8 mouse cellular contexts compared by ENCODE assay signal in genomic region chr17:34152923-34153322, GRCm38 (mm10). TPM values are rescaled to one million over a fixed set of nuclear protein-coding genes. Genes with fewer than 3 reads are reported as not detected.
A peak's percentile ranks its signal among the peaks of the same experiment; 100 is the strongest.
DNase-seq lines count a peak whose midpoint lies in the region; ATAC-seq and TF ChIP-seq lines count a peak whose summit lies in the region.
"Had no signal": no experiment of that assay in that cellular context is flagged by ENCODE, and none has a peak within 500 bp of the region (broad histone marks: within the 10 kb centered on the region; RNA-seq: fewer than 3 reads in every experiment).

Gene H2-DMb1 (plus strand): TSS chr17:34153072.

- WGBS in kidney, embryonic 16.5 days, result 62% methylated on average over 4 of the region's 4 CpGs
- 66% methylated on average over 4 of the region's 4 CpGs for WGBS in forebrain, embryonic 16.5 days

- TF ChIP-seq CTCF in MEL (IDR thresholded peaks at IDR 0.05 in 2 of 3, conservative IDR thresholded peaks at IDR 0.05 in 1 of 3; ENCODE audit: control insufficient read depth in 1 of 3, insufficient read depth in 1 of 3, low read depth in 2 of 3, low read length in 3 of 3, poor library complexity in 1 of 3, severe bottlenecking in 1 of 3), result no peak
- no peak for TF ChIP-seq CTCF in brain, embryonic 14.5 days (IDR thresholded peaks at IDR 0.05; ENCODE audit: borderline replicate concordance, extremely low read depth, insufficient read depth, insufficient read length)

- no peaks in the 10 kb centered on the region for H3K79me2 ChIP-seq in MEL (ENCODE audit: control insufficient read depth, insufficient read depth, low read length, poor library complexity)

- no peak within 1 kb of the TSS for H3K9ac ChIP-seq in MEL (ENCODE audit: control insufficient read depth, low read depth, low read length, poor library complexity, severe bottlenecking)
- H3K9ac ChIP-seq in kidney, embryonic 16.5 days (replicated peaks; ENCODE audit: low read length), result no peak within 1 kb of the TSS
- no peak within 1 kb of the TSS for H3K9ac ChIP-seq in forebrain, embryonic 16.5 days (replicated peaks; ENCODE audit: low read depth, low read length)
- H3K9ac ChIP-seq: heart, embryonic 13.5 days had no signal

- TF ChIP-seq EP300 in MEL (IDR thresholded peaks at IDR 0.05; ENCODE audit: low read depth in 1 of 2, low read length in 2 of 2), result no peak

- H3K4me3 ChIP-seq in MEL (ENCODE audit: control insufficient read depth in 1 of 2, insufficient read depth in 1 of 2, low read depth in 2 of 2, low read length in 2 of 2), result no peak within 1 kb of the TSS
- no peak within 1 kb of the TSS for H3K4me3 ChIP-seq in kidney, embryonic 16.5 days (ENCODE audit: low read length)
- no peak within 1 kb of the TSS for H3K4me3 ChIP-seq in forebrain, embryonic 16.5 days (replicated peaks; ENCODE audit: low read length)
- H3K4me3 ChIP-seq: heart, embryonic 13.5 days had no signal

- ATAC-seq in kidney, embryonic 16.5 days (ENCODE audit: low FRiP score, low TSS enrichment), result peak; percentile 75; the same call in 1 of the 2 replicates
- ATAC-seq in neutrophil, adult 5-6 weeks (ENCODE audit: extremely low read depth, insufficient number of reproducible peaks, low FRiP score, poor library complexity, severe bottlenecking), result peak; percentile 67
- no peak for ATAC-seq in forebrain, embryonic 16.5 days

- H3K4me1 ChIP-seq in MEL (ENCODE audit: control insufficient read depth in 1 of 2, insufficient read depth in 2 of 2, low read length in 2 of 2), result no peaks in the 10 kb centered on the region
- no peaks in the 10 kb centered on the region for H3K4me1 ChIP-seq in kidney, embryonic 16.5 days (ENCODE audit: insufficient read depth, low read length)
- no peaks in the 10 kb centered on the region for H3K4me1 ChIP-seq in forebrain, embryonic 16.5 days (replicated peaks; ENCODE audit: control insufficient read depth, insufficient read depth, low read length)
- H3K4me1 ChIP-seq: heart, embryonic 13.5 days had no signal

- no peaks in the 10 kb centered on the region for H3K27me3 ChIP-seq in MEL (ENCODE audit: control insufficient read depth in 1 of 2, insufficient read depth in 2 of 2, low read length in 2 of 2)
- no peaks in the 10 kb centered on the region for H3K27me3 ChIP-seq in kidney, embryonic 16.5 days (ENCODE audit: insufficient read depth, low read length)
- no peaks in the 10 kb centered on the region for H3K27me3 ChIP-seq in forebrain, embryonic 16.5 days (replicated peaks; ENCODE audit: control insufficient read depth, insufficient read depth, low read length)

- H3K36me3 ChIP-seq in MEL (ENCODE audit: control insufficient read depth in 1 of 2, insufficient read depth in 2 of 2, low read length in 2 of 2), result no peaks in the 10 kb centered on the region
- no peaks in the 10 kb centered on the region for H3K36me3 ChIP-seq in kidney, embryonic 16.5 days (ENCODE audit: insufficient read depth, low read length)
- no peaks in the 10 kb centered on the region for H3K36me3 ChIP-seq in forebrain, embryonic 16.5 days (ENCODE audit: control insufficient read depth, insufficient read depth)
- H3K36me3 ChIP-seq: heart, embryonic 13.5 days had no signal

- no peak within 1 kb of the TSS for H3K4me2 ChIP-seq in kidney, embryonic 16.5 days (replicated peaks; ENCODE audit: low read depth, low read length)
- no peak within 1 kb of the TSS for H3K4me2 ChIP-seq in forebrain, embryonic 16.5 days (ENCODE audit: low read length)
- H3K4me2 ChIP-seq: heart, embryonic 13.5 days had no signal

- intact Hi-C loops in left cerebral cortex, postnatal 25 days (cut with DNase I), result no loop called here
- intact Hi-C loops in left cerebral cortex, postnatal 4 days (cut with DNase I), result no loop called here

- TF ChIP-seq RAD21 in MEL (IDR thresholded peaks at IDR 0.05; ENCODE audit: low read depth, low read length), result no peak

- no peak for TF ChIP-seq POLR2A in MEL (IDR thresholded peaks at IDR 0.05; ENCODE audit: control insufficient read depth in 1 of 2, insufficient read depth in 1 of 2, low read depth in 1 of 2, low read length in 2 of 2, poor library complexity in 1 of 2)
- no peak for TF ChIP-seq POLR2A in brain, embryonic 14.5 days (IDR thresholded peaks at IDR 0.05; ENCODE audit: borderline replicate concordance, extremely low read depth, insufficient read depth, insufficient read length, poor library complexity, severe bottlenecking)

- H3K9me3 ChIP-seq in MEL (replicated peaks; ENCODE audit: insufficient read depth, low read length), result no peaks in the 10 kb centered on the region
- H3K9me3 ChIP-seq in kidney, embryonic 16.5 days (ENCODE audit: low read length), result no peaks in the 10 kb centered on the region
- no peaks in the 10 kb centered on the region for H3K9me3 ChIP-seq in forebrain, embryonic 16.5 days (ENCODE audit: control insufficient read depth, low read length)
- H3K9me3 ChIP-seq: heart, embryonic 13.5 days had no signal

- no peak within 1 kb of the TSS for H3K27ac ChIP-seq in MEL (ENCODE audit: control insufficient read depth, low read depth, low read length)
- H3K27ac ChIP-seq in kidney, embryonic 16.5 days (ENCODE audit: low read length), result no peak within 1 kb of the TSS
- H3K27ac ChIP-seq in forebrain, embryonic 16.5 days (ENCODE audit: low read length), result no peak within 1 kb of the TSS
- H3K27ac ChIP-seq: heart, embryonic 13.5 days had no signal

- DNase-seq in left cerebral cortex, postnatal 25 days (ENCODE audit: low spot score in 2 of 2), result peak; percentile 61 to 75
- no peak for DNase-seq in left cerebral cortex, postnatal 4 days
- peak; percentile 54 for DNase-seq in MEL (ENCODE audit: low read depth, low spot score)
- peak; percentile 56 for DNase-seq in brain, embryonic 14.5 days (ENCODE audit: low read depth)

TF ChIP-seq in MEL, 35 proteins besides CTCF, POLR2A, EP300 and RAD21:
- TF ChIP-seq ZMIZ1 (IDR thresholded peaks at IDR 0.05; ENCODE audit: low read depth, low read length) (no peak), CHD2 (IDR thresholded peaks at IDR 0.05; ENCODE audit: low read length) (peak; percentile 79), KAT2A (conservative IDR thresholded peaks at IDR 0.05; ENCODE audit: low read depth, low read length) (no peak), MAFK (IDR thresholded peaks at IDR 0.05; ENCODE audit: borderline replicate concordance, low read depth, low read length) (no peak), RCOR1 (IDR thresholded peaks at IDR 0.05; ENCODE audit: low read depth, low read length) (no peak), SIN3A (IDR thresholded peaks at IDR 0.05; ENCODE audit: low read length) (no peak), GABPA (IDR thresholded peaks at IDR 0.05; ENCODE audit: low read depth, low read length) (no peak)

RNA-seq across cellular contexts. Expression of gene H2-DMb1, which starts in this region (rescaled TPM):
- total RNA-seq in left cerebral cortex, postnatal 25 days (2021), result 1 to 10 TPM in 1 of 2 experiments, under 1 TPM in 1; 0.94 to 1.5 TPM
- under 1 TPM; 0.46 to 0.97 TPM for total RNA-seq in left cerebral cortex, postnatal 4 days (2021)
- total RNA-seq in MEL (2012; rRNA removed), result not detected in 2 replicates
- polyA plus RNA-seq in MEL (2012; ENCODE audit: insufficient read depth in 1 of 2, insufficient read length in 2 of 2, low read depth in 1 of 2, low replicate concordance in 2 of 2, missing spikeins in 1 of 2), result under 1 TPM in 1 of 2 experiments, not detected in 1; 0.67 TPM
- 0.82 and 1.1 TPM in 2 replicates for polyA plus RNA-seq in brain, embryonic 14.5 days (2012; rRNA removed)
- polyA plus RNA-seq in kidney, embryonic 16.5 days (2015; fragmentation: Nextera tagmentation; extraction: Ambion mirVana), result 7.2 and 8.6 TPM in 2 replicates
- 278 and 300 TPM in 2 replicates for total RNA-seq in neutrophil, adult 5-6 weeks (2017)
- 0.66 and 0.98 TPM in 2 replicates for polyA plus RNA-seq in forebrain, embryonic 16.5 days (2015; fragmentation: Nextera tagmentation; extraction: Ambion mirVana)

Comparison
In these comparisons a context has a peak if more than half of its experiments do, and no peak if none do; other contexts are left out.
1. RNA of gene H2-DMb1 (total RNA-seq): 278 to 300 TPM in neutrophil, adult 5-6 weeks; 0.94 to 1.5 TPM in left cerebral cortex, postnatal 25 days, 0.46 to 0.97 TPM in left cerebral cortex, postnatal 4 days and not detected in MEL; every median in the first group is over 100 times any median in the second.
2. Peak in DNase-seq in MEL; RNA of the gene not detected or under 1 TPM.